Mouse (Mus musculus) midbrain, embryonic 14.5 days (tissue): Measurements from ENCODE around the gene Elane. TPM values are rescaled to one million over a fixed set of nuclear protein-coding genes. Genes with fewer than 3 reads are reported as not detected.

Source experiments
- ATAC-seq: fragments of 200-750 bp; cut with Nextera tagmentation; 2 replicates; pipeline ENCODE4 v1.8.0; 2017; ENCODE audit warnings: moderate number of reproducible peaks, moderate library complexity; ENCODE audit not compliant: low FRiP score, low TSS enrichment
- DNase-seq: peaks from one replicate; pipeline ENCODE4 v3.0.0-alpha.2; 2015
- H3K27ac ChIP-seq: fragments of 300-500 bp; sonication (generic); replicated peaks from 2 replicates; pipeline ENCODE4 v1.5.1; 2014; ENCODE audit warnings: mild to moderate bottlenecking, low read depth, low read length, moderate library complexity
- H3K27me3 ChIP-seq: fragments of 300-500 bp; sonication (generic); 2 replicates; pipeline ENCODE4 v1.6.1; 2014; ENCODE audit warnings: low read length, control low read depth, mixed read lengths; ENCODE audit not compliant: control insufficient read depth, insufficient read depth
- H3K36me3 ChIP-seq: fragments of 300-500 bp; sonication (generic); 2 replicates; pipeline ENCODE4 v1.6.1; 2014; ENCODE audit warnings: low read length, control low read depth; ENCODE audit not compliant: control insufficient read depth, insufficient read depth
- H3K4me1 ChIP-seq: fragments of 300-500 bp; sonication (generic); 2 replicates; pipeline ENCODE4 v1.6.1; 2014; ENCODE audit warnings: mild to moderate bottlenecking, antibody characterized with exemption, low read length, control low read depth; ENCODE audit not compliant: control insufficient read depth, insufficient read depth
- H3K4me2 ChIP-seq: fragments of 300-500 bp; sonication (generic); 2 replicates; pipeline ENCODE4 v1.6.1; 2014; ENCODE audit warnings: mild to moderate bottlenecking, low read length, moderate library complexity
- H3K4me3 ChIP-seq: fragments of 300-500 bp; sonication (generic); replicated peaks from 2 replicates; pipeline ENCODE4 v1.5.1; 2014; ENCODE audit warnings: low read depth, low read length
- H3K9ac ChIP-seq: fragments of 300-500 bp; sonication (generic); replicated peaks from 2 replicates; pipeline ENCODE4 v1.6.1; 2014; ENCODE audit warnings: mild to moderate bottlenecking, low read length, moderate library complexity
- H3K9me3 ChIP-seq: fragments of 300-500 bp; sonication (generic); 2 replicates; pipeline ENCODE4 v1.6.1; 2016; ENCODE audit warnings: low read length, control low read depth, mixed read lengths; ENCODE audit not compliant: control insufficient read depth
- WGBS: fragments of 180-500 bp; shearing (Covaris S2); extraction: QIAGEN DNeasy Blood & Tissue Kit; methylation state at CpG from one replicate; pipeline ENCODE4 v1.1.7; 2014; 5-methylcytosine and 5-hydroxymethylcytosine counted together
- polyA plus RNA-seq: library from polyadenylated mRNA; unstranded; fragments of >200 nt; fragmentation: Nextera tagmentation; extraction: Ambion mirVana; gene quantifications from 2 replicates; pipeline ENCODE4 v1.2.1, GENCODE M21; 2014

The Elane gene
- polyA plus RNA-seq, 1 experiment from 2014 or later: not detected

GRCm38 (mm10) chr10:79872862-79873261 is 13.2 kb upstream of the Elane start:
- Histone ChIP-seq H3K9ac (peak overlapping the region; percentile 94), H3K4me1 (peaks cover 28% of the 10 kb centered on the region), H3K27me3 (no peaks in the 10 kb centered on the region), H3K36me3 (peaks cover 26% of the 10 kb centered on the region), H3K4me2 (peak overlapping the region; percentile 97), H3K27ac (peak overlapping the region; percentile 97), H3K4me3 (peak overlapping the region; percentile 89), H3K9me3 (no peaks in the 10 kb centered on the region)
- DNase-seq: no peak
- WGBS: 32% methylated on average over 3 of the region's 3 CpGs
- peak; percentile 4; the same call in 1 of the 2 replicates for ATAC-seq

GRCm38 (mm10) chr10:79873313-79873712 is 12.7 kb upstream of the Elane start:
- Histone ChIP-seq H3K27me3 (no peaks in the 10 kb centered on the region), H3K36me3 (peaks cover 26% of the 10 kb centered on the region), H3K4me3 (peak overlapping the region; percentile 89), H3K27ac (peak overlapping the region; percentile 97), H3K4me1 (peaks cover 28% of the 10 kb centered on the region), H3K4me2 (peak overlapping the region; percentile 97), H3K9ac (peak overlapping the region; percentile 94), H3K9me3 (no peaks in the 10 kb centered on the region)
- DNase-seq (peak; percentile 55), ATAC-seq (no peak)
- 2% methylated on average over 6 of the region's 6 CpGs for WGBS

- DNase-seq (no peak), ATAC-seq (no peak)
- Histone ChIP-seq H3K4me2 (peak overlapping the region; percentile 97), H3K27me3 (no peaks in the 10 kb centered on the region), H3K4me3 (peak overlapping the region; percentile 89), H3K4me1 (peaks cover 28% of the 10 kb centered on the region), H3K36me3 (peaks cover 26% of the 10 kb centered on the region), H3K9ac (peak overlapping the region; percentile 94), H3K9me3 (no peaks in the 10 kb centered on the region), H3K27ac (peak overlapping the region; percentile 97)
- WGBS: under 1% methylated on average over 26 of the region's 26 CpGs
Measured at GRCm38 (mm10) chr10:79873715-79874289, 12.2 kb upstream of the Elane start.

- peak within 1 kb of the TSS; percentile 94 for H3K9ac ChIP-seq
- under 1% methylated on average over 57 of the region's 57 CpGs for WGBS
- no peaks in the 10 kb centered on the region for H3K9me3 ChIP-seq
- peak within 1 kb of the TSS; percentile 97 for H3K27ac ChIP-seq
- ATAC-seq (peak; percentile 88), DNase-seq (peak; percentile 95)
- H3K36me3 ChIP-seq: peaks cover 22% of the 10 kb centered on the region
- peaks cover 24% of the 10 kb centered on the region for H3K4me1 ChIP-seq
- peak within 1 kb of the TSS; percentile 97 for H3K4me2 ChIP-seq
- H3K4me3 ChIP-seq: peak within 1 kb of the TSS; percentile 89
- H3K27me3 ChIP-seq: no peaks in the 10 kb centered on the region
Measured at GRCm38 (mm10) chr10:79874290-79874862, 11.7 kb upstream of the Elane start, which contains the start of the genes Prtn3 and Plppr3. Gene Prtn3, plus strand, starts transcription at chr10:79874476. Gene Plppr3, minus strand, starts transcription at chr10:79874634.

GRCm38 (mm10) chr10:79877174-79877573 is 8.9 kb upstream of the Elane start:
- 55% methylated on average over 1 of the region's 1 CpGs for WGBS
- H3K9me3 ChIP-seq: no peaks in the 10 kb centered on the region
- no peak overlapping the region for H3K9ac ChIP-seq
- no peaks in the 10 kb centered on the region for H3K27me3 ChIP-seq
- no peak overlapping the region for H3K4me3 ChIP-seq
- no peak overlapping the region for H3K4me2 ChIP-seq
- no peak overlapping the region for H3K27ac ChIP-seq
- ATAC-seq (no peak), DNase-seq (no peak)
- peaks cover 15% of the 10 kb centered on the region for H3K4me1 ChIP-seq
- H3K36me3 ChIP-seq: no peaks in the 10 kb centered on the region

- 26% methylated on average over 12 of the region's 12 CpGs for WGBS
Measured at GRCm38 (mm10) chr10:79877757-79878156, 8.3 kb upstream of the Elane start.

GRCm38 (mm10) chr10:79879527-79879926 is 6.5 kb upstream of the Elane start:
- Histone ChIP-seq H3K4me2 (no peak overlapping the region), H3K9ac (no peak overlapping the region), H3K27me3 (no peaks in the 10 kb centered on the region; the same call in 1 of the 2 replicates), H3K27ac (no peak overlapping the region), H3K36me3 (no peaks in the 10 kb centered on the region), H3K4me3 (no peak overlapping the region), H3K9me3 (no peaks in the 10 kb centered on the region), H3K4me1 (peaks cover 7% of the 10 kb centered on the region)
- WGBS: 60% methylated on average over 3 of the region's 3 CpGs
- DNase-seq: no peak
- ATAC-seq: no peak

More at GRCm38 (mm10) chr10:79877757-79878156, 8.3 kb upstream of the Elane start:
- Histone ChIP-seq H3K9ac (no peak overlapping the region), H3K4me3 (no peak overlapping the region), H3K9me3 (no peaks in the 10 kb centered on the region), H3K4me2 (no peak overlapping the region), H3K27me3 (no peaks in the 10 kb centered on the region), H3K27ac (no peak overlapping the region), H3K4me1 (peaks cover 11% of the 10 kb centered on the region), H3K36me3 (no peaks in the 10 kb centered on the region)
- DNase-seq: no peak
- ATAC-seq: no peak

GRCm38 (mm10) chr10:79880721-79881120 is 5.3 kb upstream of the Elane start:
- Histone ChIP-seq H3K27ac (no peak overlapping the region), H3K36me3 (no peaks in the 10 kb centered on the region), H3K4me2 (no peak overlapping the region), H3K4me3 (no peak overlapping the region), H3K9ac (no peak overlapping the region), H3K9me3 (no peaks in the 10 kb centered on the region), H3K27me3 (no peaks in the 10 kb centered on the region; the same call in 1 of the 2 replicates), H3K4me1 (no peaks in the 10 kb centered on the region)
- ATAC-seq (no peak), DNase-seq (no peak)
- 16% methylated on average over 9 of the region's 9 CpGs for WGBS

- DNase-seq (no peak), ATAC-seq (no peak)
- WGBS: 5% methylated on average over 22 of the region's 22 CpGs
Measured at GRCm38 (mm10) chr10:79881981-79882380, 4.1 kb upstream of the Elane start.

More at GRCm38 (mm10) chr10:79881981-79882380, 4.1 kb upstream of the Elane start:
- Histone ChIP-seq H3K27me3 (no peaks in the 10 kb centered on the region; the same call in 1 of the 2 replicates), H3K4me2 (peak overlapping the region; percentile 29), H3K9ac (no peak overlapping the region), H3K27ac (no peak overlapping the region), H3K36me3 (no peaks in the 10 kb centered on the region), H3K9me3 (no peaks in the 10 kb centered on the region), H3K4me3 (no peak overlapping the region), H3K4me1 (no peaks in the 10 kb centered on the region)
